Mouse (Mus musculus) midbrain, embryonic 12.5 days (tissue): ENCODE measurements at regions not wholly inside any gene's neighbourhood (a gene's known extent, or its start where the extent isn't known, plus 50 kb on each side); places are given as distances from the start of the nearest gene placed in this dataset.

Source experiments
- ATAC-seq: fragments of 200-750 bp; cut with Nextera tagmentation; 2 replicates; pipeline ENCODE4 v1.8.0; 2017; ENCODE audit warnings: low read depth, moderate TSS enrichment, moderate library complexity; ENCODE audit not compliant: low FRiP score
- H3K27ac ChIP-seq: fragments of 300-500 bp; sonication (generic); replicated peaks from 2 replicates; pipeline ENCODE4 v1.5.1; 2016; ENCODE audit warnings: mild to moderate bottlenecking
- H3K27me3 ChIP-seq: fragments of 300-500 bp; sonication (generic); 2 replicates; pipeline ENCODE4 v1.6.1; 2016; ENCODE audit warnings: mild to moderate bottlenecking
- H3K36me3 ChIP-seq: fragments of 300-500 bp; sonication (generic); 2 replicates; pipeline ENCODE4 v1.6.1; 2016
- H3K4me1 ChIP-seq: fragments of 300-500 bp; sonication (generic); 2 replicates; pipeline ENCODE4 v1.6.1; 2016
- H3K4me2 ChIP-seq: fragments of 300-500 bp; sonication (generic); replicated peaks from 2 replicates; pipeline ENCODE4 v1.6.1; 2016; ENCODE audit warnings: mild to moderate bottlenecking, moderate library complexity
- H3K4me3 ChIP-seq: fragments of 300-500 bp; sonication (generic); 2 replicates; pipeline ENCODE4 v1.5.1; 2016; ENCODE audit warnings: mild to moderate bottlenecking
- H3K9ac ChIP-seq: fragments of 300-500 bp; sonication (generic); replicated peaks from 2 replicates; pipeline ENCODE4 v1.6.1; 2016; ENCODE audit warnings: mild to moderate bottlenecking, moderate library complexity
- H3K9me3 ChIP-seq: fragments of 300-500 bp; sonication (generic); 2 replicates; pipeline ENCODE4 v1.6.1; 2016; ENCODE audit warnings: mild to moderate bottlenecking
- WGBS: fragments of 180-500 bp; shearing (Covaris S2); methylation state at CpG from one replicate; pipeline ENCODE4 v1.1.7; 2016; 5-methylcytosine and 5-hydroxymethylcytosine counted together

GRCm38 (mm10) chr7:113010150-113010549 lies 56.4 kb downstream of the Rassf10 start:
- no peaks in the 10 kb centered on the region for H3K4me1 ChIP-seq
- H3K9me3 ChIP-seq = no peaks in the 10 kb centered on the region
- ATAC-seq = no peak
- no peak overlapping the region for H3K27ac ChIP-seq
- H3K4me2 ChIP-seq = no peak overlapping the region
- H3K36me3 ChIP-seq = no peaks in the 10 kb centered on the region
- no peaks in the 10 kb centered on the region for H3K27me3 ChIP-seq
- H3K9ac ChIP-seq = no peak overlapping the region
- 90% methylated on average over 1 of the region's 1 CpGs for WGBS
- no peak overlapping the region for H3K4me3 ChIP-seq

DNA sequence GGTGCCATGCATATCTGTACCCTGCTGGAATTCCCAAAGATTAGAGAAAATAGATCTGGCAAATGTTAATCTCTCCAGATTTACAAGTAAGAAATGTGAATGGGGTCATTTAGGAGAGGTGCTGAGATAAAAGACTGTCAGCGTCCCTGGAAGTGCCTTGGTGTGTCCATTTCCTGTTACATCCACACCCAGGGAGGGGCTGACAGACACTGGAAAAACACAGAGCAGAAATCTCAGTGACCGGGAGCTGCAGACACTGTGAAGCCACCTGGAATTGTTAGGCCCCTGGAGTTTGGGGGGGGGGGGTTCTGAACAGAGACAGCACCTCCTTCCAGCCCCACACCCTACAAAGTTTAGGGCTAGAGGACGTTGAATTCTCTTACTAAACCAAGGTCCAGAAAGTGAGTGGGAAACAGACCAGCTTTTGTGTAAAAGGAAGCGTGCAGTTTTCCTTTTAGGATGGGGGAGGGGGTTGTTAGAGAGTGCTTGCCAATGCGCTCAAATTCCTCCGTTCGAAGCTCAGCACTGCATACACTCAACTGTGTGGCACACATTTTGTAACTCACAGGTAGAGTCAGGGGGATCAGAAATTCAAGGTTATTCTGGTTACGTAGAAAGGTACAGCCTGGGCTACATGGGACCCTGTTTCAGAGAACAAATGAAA lies 63.5 kb downstream of the Rassf10 start:
- Histone ChIP-seq H3K4me3 (no peak overlapping the region), H3K27ac (no peak overlapping the region), H3K9ac (no peak overlapping the region), H3K9me3 (no peaks in the 10 kb centered on the region), H3K36me3 (no peaks in the 10 kb centered on the region), H3K4me2 (no peak overlapping the region), H3K4me1 (no peaks in the 10 kb centered on the region), H3K27me3 (no peaks in the 10 kb centered on the region)
- WGBS = 59% methylated on average over 8 of the region's 8 CpGs
- no peak for ATAC-seq

DNA sequence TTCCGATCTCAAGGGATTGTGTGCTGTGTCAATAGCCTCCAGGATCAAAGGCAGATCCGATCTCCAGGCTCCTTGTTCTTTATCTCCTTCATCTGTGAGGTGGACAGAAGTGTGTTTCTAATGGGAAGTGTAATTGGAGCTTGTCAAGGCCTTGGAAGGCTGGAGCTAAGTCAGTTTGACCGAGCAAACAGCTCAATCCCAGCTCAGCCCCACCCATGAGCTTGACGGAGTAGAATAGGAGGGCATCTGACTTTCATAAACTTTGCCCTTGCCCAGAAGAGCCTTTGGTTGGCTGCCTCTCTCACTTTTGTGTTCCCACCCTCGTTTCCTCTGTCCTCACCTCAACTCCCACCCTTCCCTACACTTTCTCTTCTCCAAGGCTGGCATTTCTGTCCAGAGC lies 67.7 kb downstream of the Rassf10 start:
- no peaks in the 10 kb centered on the region for H3K36me3 ChIP-seq
- H3K4me3 ChIP-seq = no peak overlapping the region
- ATAC-seq = no peak
- 45% methylated on average over 5 of the region's 5 CpGs for WGBS
- H3K4me1 ChIP-seq = no peaks in the 10 kb centered on the region
- H3K27ac ChIP-seq = no peak overlapping the region
- no peaks in the 10 kb centered on the region for H3K9me3 ChIP-seq
- no peak overlapping the region for H3K4me2 ChIP-seq
- no peaks in the 10 kb centered on the region for H3K27me3 ChIP-seq
- H3K9ac ChIP-seq = no peak overlapping the region

DNA sequence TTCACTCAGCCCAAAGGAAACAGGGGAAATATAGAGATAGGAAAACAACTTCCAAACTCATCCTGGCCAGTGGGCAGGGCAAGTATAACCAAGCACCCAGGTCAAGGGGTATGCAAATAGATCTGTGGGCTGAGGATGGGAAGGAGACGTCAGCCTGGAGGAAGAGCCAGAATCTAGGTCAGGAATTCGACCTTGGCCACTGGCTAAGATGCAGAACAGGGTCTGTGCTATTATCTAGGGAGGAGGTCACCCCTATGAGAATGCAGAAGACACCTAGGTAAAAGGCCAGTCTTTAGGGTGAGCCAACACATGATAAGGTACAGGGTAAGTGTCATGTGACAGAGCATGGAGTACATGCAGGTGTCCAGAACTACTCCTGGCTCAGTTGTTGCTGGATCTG lies 68.8 kb downstream of the Rassf10 start:
- ATAC-seq = no peak
- Histone ChIP-seq H3K4me2 (no peak overlapping the region), H3K9ac (no peak overlapping the region), H3K27ac (no peak overlapping the region), H3K4me3 (no peak overlapping the region), H3K4me1 (no peaks in the 10 kb centered on the region), H3K36me3 (no peaks in the 10 kb centered on the region), H3K27me3 (no peaks in the 10 kb centered on the region), H3K9me3 (no peaks in the 10 kb centered on the region)
- WGBS = 42% methylated on average over 2 of the region's 2 CpGs

- Histone ChIP-seq H3K9ac (no peak overlapping the region), H3K4me3 (no peak overlapping the region), H3K4me2 (no peak overlapping the region), H3K27me3 (no peaks in the 10 kb centered on the region), H3K9me3 (no peaks in the 10 kb centered on the region), H3K4me1 (no peaks in the 10 kb centered on the region), H3K36me3 (no peaks in the 10 kb centered on the region), H3K27ac (no peak overlapping the region)
- no peak for ATAC-seq
- WGBS = 87% methylated on average over 1 of the region's 1 CpGs
Observed at GRCm38 (mm10) chr7:113025758-113026157, 72.0 kb downstream of the Rassf10 start.

DNA sequence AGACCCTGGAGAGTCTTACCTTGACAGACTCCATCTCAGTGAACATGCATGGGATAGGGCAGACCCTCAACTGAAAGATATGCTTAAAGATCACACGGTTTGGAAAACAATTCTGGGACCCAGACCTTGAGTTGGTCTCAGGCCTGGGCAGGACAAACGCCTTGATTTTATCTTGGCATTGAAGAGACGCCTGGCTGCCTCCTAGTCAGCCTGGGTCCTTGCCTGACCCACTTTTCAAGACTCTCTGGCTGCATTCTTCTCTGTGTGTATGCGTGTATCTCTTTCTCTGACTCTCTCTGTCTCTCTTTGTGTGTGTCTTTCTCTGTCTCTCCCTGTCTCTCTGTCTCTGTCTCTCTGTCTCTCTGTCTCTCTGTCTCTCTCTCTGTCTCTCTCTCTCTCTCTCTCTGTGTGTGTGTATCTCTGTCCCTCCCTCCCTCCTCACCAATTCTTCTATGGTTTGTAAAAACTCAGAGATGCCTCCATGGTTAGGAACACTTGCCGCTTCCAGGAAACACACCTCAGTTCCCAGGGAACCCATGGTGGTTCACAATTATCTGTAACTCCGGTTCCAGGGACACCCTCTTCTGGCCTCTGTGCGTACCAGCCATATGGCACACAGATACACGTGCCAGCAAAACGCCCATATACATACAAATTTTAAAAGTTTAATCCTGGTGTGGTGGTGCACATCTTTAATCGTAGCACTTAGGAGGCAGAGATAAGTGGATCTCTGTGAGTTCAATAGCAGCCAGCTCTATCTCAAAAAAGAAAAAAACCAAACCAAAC lies 72.7 kb downstream of the Rassf10 start:
- H3K27me3 ChIP-seq = no peaks in the 10 kb centered on the region
- ATAC-seq = no peak
- no peaks in the 10 kb centered on the region for H3K4me1 ChIP-seq
- no peaks in the 10 kb centered on the region for H3K9me3 ChIP-seq
- no peak overlapping the region for H3K4me2 ChIP-seq
- H3K4me3 ChIP-seq = no peak overlapping the region
- H3K36me3 ChIP-seq = no peaks in the 10 kb centered on the region
- H3K27ac ChIP-seq = no peak overlapping the region
- 86% methylated on average over 10 of the region's 10 CpGs for WGBS
- no peak overlapping the region for H3K9ac ChIP-seq

DNA sequence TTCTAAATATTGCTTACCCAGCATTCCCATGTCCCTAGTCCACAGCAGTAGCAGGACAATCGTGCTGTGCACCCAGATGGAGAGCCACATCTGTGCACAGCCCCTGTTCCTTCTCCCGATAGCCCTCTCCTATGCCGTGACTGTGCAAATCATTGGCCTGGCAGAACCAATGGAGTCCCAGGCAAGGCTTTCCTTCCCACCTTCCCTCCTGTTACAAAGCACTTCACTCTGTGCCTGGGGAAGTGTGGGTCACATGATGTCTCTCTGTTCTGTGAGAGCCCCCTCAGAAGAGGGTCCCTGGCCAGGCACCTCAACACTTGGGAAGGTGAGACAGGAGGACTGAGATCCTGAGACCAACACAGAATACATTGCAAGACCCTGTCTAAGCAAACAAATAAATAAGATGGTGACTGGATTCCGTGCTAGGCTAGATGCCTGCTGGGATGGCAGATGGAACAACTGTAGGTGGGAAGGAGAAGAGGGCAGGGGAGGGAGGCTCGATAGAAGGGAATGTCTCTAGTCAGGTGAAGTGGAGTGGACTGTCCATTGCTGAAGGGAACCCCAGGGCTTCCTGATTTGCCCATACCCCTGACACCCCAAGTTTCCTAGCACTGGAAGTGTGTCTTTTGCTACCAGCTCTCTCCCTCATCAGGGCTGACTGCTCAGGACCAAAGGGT lies 73.5 kb downstream of the Rassf10 start:
- Histone ChIP-seq H3K27ac (no peak overlapping the region), H3K9ac (no peak overlapping the region), H3K9me3 (no peaks in the 10 kb centered on the region), H3K4me3 (no peak overlapping the region), H3K27me3 (no peaks in the 10 kb centered on the region), H3K4me1 (no peaks in the 10 kb centered on the region), H3K4me2 (no peak overlapping the region), H3K36me3 (no peaks in the 10 kb centered on the region)
- ATAC-seq = no peak
- WGBS = 75% methylated on average over 5 of the region's 5 CpGs

DNA sequence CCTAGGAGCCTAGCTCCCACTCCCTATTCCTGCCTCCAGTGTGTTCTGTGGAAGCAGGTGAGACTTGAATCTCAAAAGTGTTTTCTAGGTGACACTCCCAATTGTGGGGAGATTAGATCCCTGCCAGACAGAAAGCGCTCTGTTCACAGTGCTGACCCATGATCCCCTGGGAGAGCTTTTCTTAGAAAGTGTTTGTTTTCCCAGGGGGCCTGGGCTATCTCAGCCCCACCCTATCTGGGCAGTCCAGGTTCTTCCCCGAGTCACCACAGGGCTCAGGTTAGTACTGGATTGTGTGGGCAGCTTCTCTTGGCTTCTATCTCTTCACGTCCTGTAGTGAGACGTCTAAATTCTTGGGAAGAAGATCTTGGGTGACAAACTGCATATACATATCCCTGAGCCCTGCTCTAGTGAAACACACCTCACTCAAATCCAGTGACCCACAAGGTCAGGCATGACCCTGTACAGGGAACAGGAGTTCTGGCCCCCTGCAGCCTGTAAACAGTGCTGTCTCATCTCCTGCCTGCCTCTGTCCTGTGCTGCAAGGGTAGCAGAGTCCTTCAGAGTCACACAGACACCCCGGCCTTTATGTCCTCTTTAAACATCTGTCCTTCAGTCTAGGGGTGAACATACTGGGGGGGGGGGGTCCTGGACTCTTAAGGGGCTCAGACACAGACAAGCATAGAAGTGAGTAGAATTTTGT lies 76.4 kb downstream of the Rassf10 start:
- Histone ChIP-seq H3K27me3 (no peaks in the 10 kb centered on the region), H3K9ac (no peak overlapping the region), H3K27ac (no peak overlapping the region), H3K36me3 (no peaks in the 10 kb centered on the region), H3K9me3 (no peaks in the 10 kb centered on the region), H3K4me3 (no peak overlapping the region), H3K4me2 (no peak overlapping the region), H3K4me1 (no peaks in the 10 kb centered on the region)
- WGBS = 51% methylated on average over 5 of the region's 5 CpGs
- no peak for ATAC-seq

DNA sequence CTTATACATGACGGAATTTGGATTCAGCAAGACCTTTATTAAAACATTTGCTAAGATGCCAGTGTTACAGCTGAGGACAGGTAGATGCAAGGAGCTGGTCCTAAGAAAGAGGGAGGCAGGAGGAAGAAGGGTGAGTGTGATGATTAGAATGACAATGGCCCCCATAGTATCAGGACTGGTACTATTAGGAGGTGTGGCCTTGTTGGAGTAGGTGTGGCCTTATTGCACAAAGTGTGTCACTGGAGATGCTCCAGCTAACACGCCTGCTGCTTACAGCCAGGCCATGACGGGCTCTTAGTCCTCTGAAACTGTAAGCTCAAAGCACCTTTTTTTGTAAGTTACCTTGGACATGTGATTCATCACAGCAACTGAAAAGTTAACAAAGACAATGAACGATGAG lies 82.0 kb downstream of the Rassf10 start:
- no peak overlapping the region for H3K4me3 ChIP-seq
- no peak overlapping the region for H3K4me2 ChIP-seq
- peaks cover 4% of the 10 kb centered on the region; the same call in 1 of the 2 replicates for H3K4me1 ChIP-seq
- 87% methylated on average over 4 of the region's 4 CpGs for WGBS
- no peak overlapping the region for H3K9ac ChIP-seq
- no peaks in the 10 kb centered on the region for H3K36me3 ChIP-seq
- no peak for ATAC-seq
- H3K9me3 ChIP-seq = no peaks in the 10 kb centered on the region
- no peak overlapping the region for H3K27ac ChIP-seq
- H3K27me3 ChIP-seq = no peaks in the 10 kb centered on the region

- 80% methylated on average over 12 of the region's 12 CpGs for WGBS
- Histone ChIP-seq H3K36me3 (no peaks in the 10 kb centered on the region), H3K27me3 (no peaks in the 10 kb centered on the region), H3K9me3 (no peaks in the 10 kb centered on the region), H3K4me2 (no peak overlapping the region), H3K27ac (no peak overlapping the region), H3K4me1 (peaks cover 4% of the 10 kb centered on the region; the same call in 1 of the 2 replicates), H3K4me3 (no peak overlapping the region), H3K9ac (no peak overlapping the region)
- ATAC-seq = no peak
Observed at GRCm38 (mm10) chr7:113037825-113038613, 84.3 kb downstream of the Rassf10 start.

- WGBS = 57% methylated on average over 3 of the region's 3 CpGs
- Histone ChIP-seq H3K4me1 (peaks cover 4% of the 10 kb centered on the region; the same call in 1 of the 2 replicates), H3K4me2 (no peak overlapping the region), H3K27ac (no peak overlapping the region), H3K36me3 (no peaks in the 10 kb centered on the region), H3K27me3 (no peaks in the 10 kb centered on the region), H3K9me3 (no peaks in the 10 kb centered on the region), H3K9ac (no peak overlapping the region), H3K4me3 (no peak overlapping the region)
- no peak for ATAC-seq
Observed at GRCm38 (mm10) chr7:113038906-113039671, 85.3 kb downstream of the Rassf10 start.
